ENCODE assay signal across 9 mouse cellular contexts in genomic region chr10:8516916-8517524, GRCm38 (mm10). TPM values are rescaled to one million over a fixed set of nuclear protein-coding genes. Genes with fewer than 3 reads are reported as not detected.
A peak's percentile ranks its signal among the peaks of the same experiment; 100 is the strongest.
DNase-seq lines count a peak whose midpoint lies in the region; ATAC-seq and TF ChIP-seq lines count a peak whose summit lies in the region.
"Had no signal": no experiment of that assay in that cellular context is flagged by ENCODE, and none has a peak within 500 bp of the region (broad histone marks: within the 10 kb centered on the region; RNA-seq: fewer than 3 reads in every experiment).

No protein-coding gene starts in this region.

- peaks cover 10% of the 10 kb centered on the region for H3K4me1 ChIP-seq in spleen, adult 2 months (ENCODE audit: control insufficient read depth, insufficient read depth, insufficient read length)
- peaks cover 8% of the 10 kb centered on the region for H3K4me1 ChIP-seq in hindbrain, embryonic 16.5 days (ENCODE audit: control insufficient read depth, insufficient read depth, low read depth, low read length)
- H3K4me1 ChIP-seq in neural tube, embryonic 13.5 days (replicated peaks): peaks cover 32% of the 10 kb centered on the region

- WGBS in spleen, adult 2 months: 9% methylated on average over 9 of the region's 9 CpGs
- WGBS in hindbrain, embryonic 16.5 days: 25% methylated on average over 9 of the region's 9 CpGs
- 13% methylated on average over 9 of the region's 9 CpGs for WGBS in neural tube, embryonic 13.5 days

- no peaks in the 10 kb centered on the region for H3K36me3 ChIP-seq in spleen, adult 2 months (ENCODE audit: control insufficient read depth, insufficient read depth, low read length)
- H3K36me3 ChIP-seq in hindbrain, embryonic 16.5 days (ENCODE audit: control insufficient read depth, insufficient read depth, low read length): no peaks in the 10 kb centered on the region
- 0 out of 2 replicates have a peak, but pooled peaks cover 4% of the 10 kb centered on the region for H3K36me3 ChIP-seq in neural tube, embryonic 13.5 days

- TF ChIP-seq CTCF in spleen, adult 2 months (IDR thresholded peaks at IDR 0.05; ENCODE audit: extremely low read depth, insufficient read depth, insufficient read length, insufficient replicate concordance): no peak

- TF ChIP-seq POLR2A in spleen, adult 2 months (IDR thresholded peaks at IDR 0.05; ENCODE audit: low read depth, low read length): no peak

- no peak overlapping the region for H3K9ac ChIP-seq in hindbrain, embryonic 16.5 days (ENCODE audit: low read depth, low read length)
- H3K9ac ChIP-seq in neural tube, embryonic 13.5 days: peak overlapping the region; percentile 82; the same call in 1 of the 2 replicates

- no peak overlapping the region for H3K27ac ChIP-seq in spleen, adult 2 months (ENCODE audit: insufficient read depth, low read length)
- no peak overlapping the region for H3K27ac ChIP-seq in hindbrain, embryonic 16.5 days (ENCODE audit: low read depth, low read length)
- no peak overlapping the region for H3K27ac ChIP-seq in neural tube, embryonic 13.5 days (replicated peaks)
- H3K27ac ChIP-seq: macrophage had no signal

- peak overlapping the region; percentile 92 for H3K4me2 ChIP-seq in hindbrain, embryonic 16.5 days (ENCODE audit: low read length)
- peak overlapping the region; percentile 93 for H3K4me2 ChIP-seq in neural tube, embryonic 13.5 days

- no peaks in the 10 kb centered on the region; the same call in 1 of the 2 replicates for H3K9me3 ChIP-seq in hindbrain, embryonic 16.5 days (ENCODE audit: control insufficient read depth, low read length)
- 0 out of 2 replicates have a peak, but pooled peaks cover 4% of the 10 kb centered on the region for H3K9me3 ChIP-seq in neural tube, embryonic 13.5 days

- peak overlapping the region; percentile 83; the same call in 1 of the 2 replicates for H3K4me3 ChIP-seq in spleen, adult 2 months (ENCODE audit: extremely low read depth, insufficient read depth, insufficient read length)
- H3K4me3 ChIP-seq in hindbrain, embryonic 16.5 days (ENCODE audit: low read length): peak overlapping the region; percentile 90
- H3K4me3 ChIP-seq in neural tube, embryonic 13.5 days: peak overlapping the region; percentile 90

- H3K27me3 ChIP-seq in spleen, adult 2 months (ENCODE audit: control insufficient read depth, insufficient read depth, low read length): peaks cover 13% of the 10 kb centered on the region; the same call in 1 of the 2 replicates
- H3K27me3 ChIP-seq in hindbrain, embryonic 16.5 days (replicated peaks; ENCODE audit: control insufficient read depth, insufficient read depth, low read length): no peaks in the 10 kb centered on the region
- H3K27me3 ChIP-seq in neural tube, embryonic 13.5 days: peaks cover 16% of the 10 kb centered on the region; the same call in 1 of the 2 replicates

- no peak for ATAC-seq in hindbrain, embryonic 16.5 days
- ATAC-seq in neural tube, embryonic 13.5 days (ENCODE audit: low read depth): no peak

- peak; percentile 45 for DNase-seq in embryo, embryonic 10 days (ENCODE audit: low spot score)
- DNase-seq in embryo, embryonic 9.5 days (ENCODE audit: extremely low spot score): no peak
- no peak for DNase-seq in spleen, adult 2 months (ENCODE audit: low read depth in 1 of 2, low spot score in 2 of 2)
- no peak for DNase-seq in spleen, adult 12 weeks (ENCODE audit: low spot score)
- DNase-seq in right cerebral cortex, postnatal 4 days: no peak
- no peak for DNase-seq in thymus, postnatal 36 days

RNA-seq across cellular contexts. Expression of gene Ust, which starts 1.6 kb away (rescaled TPM):
- 1.9 and 2.2 TPM in 2 replicates for polyA plus RNA-seq in spleen, adult 2 months (2012; rRNA removed)
- polyA plus RNA-seq in hindbrain, embryonic 16.5 days (2015; fragmentation: Nextera tagmentation; extraction: Ambion mirVana): 7.4 and 7.9 TPM in 2 replicates
- 7.1 and 7.3 TPM in 2 replicates for polyA plus RNA-seq in neural tube, embryonic 13.5 days (2015; fragmentation: Nextera tagmentation; extraction: Ambion mirVana)
